Mouse (Mus musculus): Measurements from ENCODE around the gene Abracl. TPM values are rescaled to one million over a fixed set of nuclear protein-coding genes. Genes with fewer than 3 reads are reported as not detected.

Gene Abracl
- polyA plus RNA-seq, 1 experiment from 2014 or later, result 186 TPM

DNA sequence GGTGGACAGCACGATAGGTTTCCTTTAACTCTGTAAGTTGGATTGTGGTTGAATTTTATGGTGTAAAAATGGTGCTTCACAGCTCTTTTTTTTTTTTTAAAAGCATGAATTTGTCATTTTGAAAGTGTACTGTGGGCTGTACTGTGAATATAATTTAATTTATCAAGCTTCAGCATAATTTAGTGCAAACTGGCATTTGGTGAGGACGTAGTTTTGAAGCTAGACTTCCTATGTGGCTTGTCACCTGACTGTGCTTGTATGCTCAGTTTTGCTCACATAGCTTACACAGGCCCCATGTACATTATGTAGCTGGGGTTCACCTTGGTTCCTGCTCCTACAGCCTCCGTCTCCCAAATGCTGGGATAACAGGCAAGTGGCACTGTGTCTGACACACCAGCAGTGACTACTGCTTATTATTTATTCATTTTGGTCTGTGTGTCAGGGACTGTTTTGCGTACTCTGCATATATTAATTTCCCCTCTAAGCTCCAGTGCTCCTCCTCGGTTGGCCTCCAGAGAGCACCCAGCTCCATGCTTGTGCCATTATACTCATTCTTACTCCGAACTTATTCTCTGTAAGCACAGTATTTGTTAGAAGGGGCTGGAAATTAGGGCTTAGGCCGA lies 41.6 kb upstream of the Abracl start:
- H3K9ac ChIP-seq (replicated peaks; ENCODE audit: low read depth, low read length), result no peak overlapping the region
- no peak for ATAC-seq (ENCODE audit: insufficient number of reproducible peaks, insufficient read depth, low FRiP score, low read depth)
- peaks cover 15% of the 10 kb centered on the region for H3K4me1 ChIP-seq (ENCODE audit: control insufficient read depth, insufficient read depth, low read length)
- no peak overlapping the region for H3K27ac ChIP-seq (ENCODE audit: low read length)
- no peak overlapping the region for H3K4me3 ChIP-seq (ENCODE audit: low read depth, low read length)
- 89% methylated on average over 7 of the region's 7 CpGs for WGBS
- no peak overlapping the region for H3K4me2 ChIP-seq (replicated peaks; ENCODE audit: low read depth, low read length)
- no peaks in the 10 kb centered on the region for H3K36me3 ChIP-seq (ENCODE audit: control insufficient read depth, insufficient read depth, low read length)
- no peaks in the 10 kb centered on the region for H3K27me3 ChIP-seq (ENCODE audit: control insufficient read depth, insufficient read depth, low read length)
- no peaks in the 10 kb centered on the region for H3K9me3 ChIP-seq (ENCODE audit: control insufficient read depth, low read depth, low read length)

DNA sequence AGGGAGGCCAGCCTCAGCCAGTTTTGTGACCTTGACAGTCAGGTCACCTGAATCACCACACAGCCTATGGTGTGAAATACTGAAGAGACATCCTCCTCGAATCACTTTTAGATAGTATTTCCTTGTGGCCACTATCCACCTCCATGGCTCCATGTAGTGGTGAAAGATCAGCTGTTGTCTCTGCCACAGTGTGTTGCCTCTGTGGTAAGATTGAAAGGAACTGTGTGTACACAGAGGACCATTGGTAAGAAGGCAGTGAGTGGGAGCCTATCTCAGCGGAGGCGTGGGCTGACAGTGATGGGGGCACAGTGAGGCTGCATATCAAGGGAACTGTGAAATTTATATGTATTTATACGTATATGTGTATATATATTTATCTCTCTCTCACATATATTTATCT lies 38.4 kb upstream of the Abracl start:
- Histone ChIP-seq H3K36me3 (ENCODE audit: control insufficient read depth, insufficient read depth, low read length) (no peaks in the 10 kb centered on the region), H3K4me3 (ENCODE audit: low read depth, low read length) (no peak overlapping the region), H3K4me2 (replicated peaks; ENCODE audit: low read depth, low read length) (no peak overlapping the region), H3K9me3 (ENCODE audit: control insufficient read depth, low read depth, low read length) (no peaks in the 10 kb centered on the region), H3K27ac (ENCODE audit: low read length) (no peak overlapping the region), H3K27me3 (ENCODE audit: control insufficient read depth, insufficient read depth, low read length) (no peaks in the 10 kb centered on the region), H3K9ac (replicated peaks; ENCODE audit: low read depth, low read length) (no peak overlapping the region), H3K4me1 (ENCODE audit: control insufficient read depth, insufficient read depth, low read length) (peaks cover 15% of the 10 kb centered on the region; the same call in 1 of the 2 replicates)
- WGBS, result 93% methylated on average over 4 of the region's 4 CpGs
- ATAC-seq (ENCODE audit: insufficient number of reproducible peaks, insufficient read depth, low FRiP score, low read depth), result no peak

DNA sequence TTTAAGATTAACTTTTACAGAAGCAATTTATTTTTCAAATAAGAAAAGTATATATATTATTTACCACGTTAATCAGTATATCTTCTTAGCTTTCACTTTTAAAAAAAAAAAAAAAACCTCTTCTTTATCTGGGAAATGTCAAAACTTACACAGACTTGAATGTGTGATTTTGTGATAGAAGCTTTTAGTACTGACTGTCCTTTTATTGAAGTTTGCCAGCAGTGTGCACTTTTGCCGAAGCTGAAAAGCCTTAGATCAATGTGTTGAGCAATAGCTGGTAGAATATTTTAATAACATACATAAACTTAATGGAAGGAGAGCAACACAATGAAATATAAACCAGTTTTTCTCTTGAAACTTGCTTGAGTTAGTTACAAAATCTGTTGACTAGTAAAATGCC lies 37.7 kb upstream of the Abracl start:
- Histone ChIP-seq H3K27ac (ENCODE audit: low read length) (no peak overlapping the region), H3K27me3 (ENCODE audit: control insufficient read depth, insufficient read depth, low read length) (no peaks in the 10 kb centered on the region), H3K9ac (replicated peaks; ENCODE audit: low read depth, low read length) (no peak overlapping the region), H3K4me2 (replicated peaks; ENCODE audit: low read depth, low read length) (no peak overlapping the region), H3K4me3 (ENCODE audit: low read depth, low read length) (no peak overlapping the region), H3K36me3 (ENCODE audit: control insufficient read depth, insufficient read depth, low read length) (no peaks in the 10 kb centered on the region), H3K9me3 (ENCODE audit: control insufficient read depth, low read depth, low read length) (no peaks in the 10 kb centered on the region), H3K4me1 (ENCODE audit: control insufficient read depth, insufficient read depth, low read length) (peaks cover 15% of the 10 kb centered on the region; the same call in 1 of the 2 replicates)
- no peak for ATAC-seq (ENCODE audit: insufficient number of reproducible peaks, insufficient read depth, low FRiP score, low read depth)
- WGBS, result 70% methylated on average over 2 of the region's 2 CpGs

DNA sequence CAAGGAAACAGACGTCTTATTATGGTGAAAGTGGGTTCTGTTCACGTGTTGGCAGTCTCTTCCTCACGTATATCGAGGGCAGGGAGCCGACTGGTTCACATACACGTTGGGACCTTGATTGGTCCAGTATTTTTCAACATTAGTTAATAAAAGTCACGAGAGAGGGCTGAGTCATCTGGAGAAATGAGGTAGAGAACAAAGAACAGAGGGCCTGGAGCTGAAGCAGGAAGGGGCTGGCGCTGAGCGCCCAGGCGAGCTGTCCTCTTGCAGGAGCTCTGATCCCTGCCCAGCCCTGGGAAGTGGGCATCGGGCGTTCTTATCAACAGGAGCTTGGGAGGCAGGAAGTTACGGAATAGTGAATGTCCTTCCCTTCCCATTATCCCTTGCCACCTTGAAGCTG lies 36.7 kb upstream of the Abracl start:
- no peak overlapping the region for H3K27ac ChIP-seq (ENCODE audit: low read length)
- no peaks in the 10 kb centered on the region for H3K27me3 ChIP-seq (ENCODE audit: control insufficient read depth, insufficient read depth, low read length)
- WGBS, result 80% methylated on average over 13 of the region's 13 CpGs
- H3K4me3 ChIP-seq (ENCODE audit: low read depth, low read length), result no peak overlapping the region
- no peak overlapping the region for H3K9ac ChIP-seq (replicated peaks; ENCODE audit: low read depth, low read length)
- H3K9me3 ChIP-seq (ENCODE audit: control insufficient read depth, low read depth, low read length), result no peaks in the 10 kb centered on the region
- H3K36me3 ChIP-seq (ENCODE audit: control insufficient read depth, insufficient read depth, low read length), result no peaks in the 10 kb centered on the region
- ATAC-seq (ENCODE audit: insufficient number of reproducible peaks, insufficient read depth, low FRiP score, low read depth), result no peak
- H3K4me2 ChIP-seq (replicated peaks; ENCODE audit: low read depth, low read length), result no peak overlapping the region
- H3K4me1 ChIP-seq (ENCODE audit: control insufficient read depth, insufficient read depth, low read length), result peaks cover 15% of the 10 kb centered on the region; the same call in 1 of the 2 replicates

DNA sequence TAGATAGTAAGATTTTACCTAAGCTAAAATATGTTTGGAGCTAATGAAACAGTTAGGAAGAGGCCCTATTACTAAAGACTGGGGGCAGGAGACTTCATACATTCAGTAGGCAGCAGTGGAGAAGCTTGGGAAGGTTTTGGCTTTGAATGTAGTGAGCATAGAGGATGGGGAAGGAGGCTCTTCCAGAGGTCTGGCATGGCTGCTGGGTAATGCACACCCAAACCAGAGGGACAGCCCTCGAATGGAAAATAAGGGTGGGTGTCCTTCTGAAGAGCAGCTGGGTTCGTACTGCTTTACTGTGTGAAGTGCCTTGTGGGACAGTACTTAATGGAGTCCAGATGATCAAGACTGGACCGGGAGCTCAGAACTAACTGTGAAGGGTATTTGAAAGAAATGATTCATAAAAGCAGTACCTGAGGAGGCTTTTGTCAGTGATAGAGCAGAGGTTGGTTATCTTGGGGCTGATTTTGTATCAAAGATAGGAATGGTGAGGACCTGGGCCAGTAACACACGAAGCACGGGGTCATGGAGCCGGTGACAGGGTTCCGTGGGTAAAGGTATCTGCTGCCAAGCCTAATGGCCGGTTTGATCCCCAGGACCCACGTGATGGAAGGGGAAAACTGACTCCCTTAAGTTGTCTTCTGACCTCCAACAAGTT lies 35.7 kb upstream of the Abracl start:
- 87% methylated on average over 9 of the region's 9 CpGs for WGBS
- Histone ChIP-seq H3K9ac (replicated peaks; ENCODE audit: low read depth, low read length) (no peak overlapping the region), H3K4me2 (replicated peaks; ENCODE audit: low read depth, low read length) (no peak overlapping the region), H3K36me3 (ENCODE audit: control insufficient read depth, insufficient read depth, low read length) (no peaks in the 10 kb centered on the region), H3K4me1 (ENCODE audit: control insufficient read depth, insufficient read depth, low read length) (peaks cover 15% of the 10 kb centered on the region; the same call in 1 of the 2 replicates), H3K9me3 (ENCODE audit: control insufficient read depth, low read depth, low read length) (no peaks in the 10 kb centered on the region), H3K4me3 (ENCODE audit: low read depth, low read length) (no peak overlapping the region), H3K27me3 (ENCODE audit: control insufficient read depth, insufficient read depth, low read length) (no peaks in the 10 kb centered on the region), H3K27ac (ENCODE audit: low read length) (no peak overlapping the region)
- ATAC-seq (ENCODE audit: insufficient number of reproducible peaks, insufficient read depth, low FRiP score, low read depth), result no peak

DNA sequence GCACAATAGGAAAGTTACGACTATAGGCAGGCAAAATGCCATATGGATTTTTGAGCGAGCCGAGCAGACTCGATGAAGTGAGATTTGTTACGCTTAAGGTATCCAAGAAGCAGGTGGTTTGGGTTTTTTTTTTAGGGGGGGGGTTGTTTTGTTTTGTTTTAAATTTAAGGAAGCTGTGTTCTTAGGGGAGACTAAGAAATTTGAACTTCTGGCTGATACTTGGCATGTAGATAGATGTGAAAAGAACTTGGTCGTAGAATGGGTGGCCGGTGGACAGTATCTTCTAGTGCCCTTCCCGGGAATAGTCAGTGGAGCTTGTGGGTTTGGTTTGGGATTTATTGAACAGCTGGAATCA lies 33.3 kb upstream of the Abracl start:
- Histone ChIP-seq H3K9ac (replicated peaks; ENCODE audit: low read depth, low read length) (peak overlapping the region; percentile 92), H3K4me1 (ENCODE audit: control insufficient read depth, insufficient read depth, low read length) (peaks cover 15% of the 10 kb centered on the region; the same call in 1 of the 2 replicates), H3K27me3 (ENCODE audit: control insufficient read depth, insufficient read depth, low read length) (no peaks in the 10 kb centered on the region), H3K36me3 (ENCODE audit: control insufficient read depth, insufficient read depth, low read length) (no peaks in the 10 kb centered on the region), H3K27ac (ENCODE audit: low read length) (peak overlapping the region; percentile 89; the same call in 1 of the 2 replicates), H3K4me2 (replicated peaks; ENCODE audit: low read depth, low read length) (peak overlapping the region; percentile 54), H3K9me3 (ENCODE audit: control insufficient read depth, low read depth, low read length) (no peaks in the 10 kb centered on the region), H3K4me3 (ENCODE audit: low read depth, low read length) (peak overlapping the region; percentile 98)
- under 1% methylated on average over 8 of the region's 8 CpGs for WGBS
- ATAC-seq (ENCODE audit: insufficient number of reproducible peaks, insufficient read depth, low FRiP score, low read depth), result no peak

DNA sequence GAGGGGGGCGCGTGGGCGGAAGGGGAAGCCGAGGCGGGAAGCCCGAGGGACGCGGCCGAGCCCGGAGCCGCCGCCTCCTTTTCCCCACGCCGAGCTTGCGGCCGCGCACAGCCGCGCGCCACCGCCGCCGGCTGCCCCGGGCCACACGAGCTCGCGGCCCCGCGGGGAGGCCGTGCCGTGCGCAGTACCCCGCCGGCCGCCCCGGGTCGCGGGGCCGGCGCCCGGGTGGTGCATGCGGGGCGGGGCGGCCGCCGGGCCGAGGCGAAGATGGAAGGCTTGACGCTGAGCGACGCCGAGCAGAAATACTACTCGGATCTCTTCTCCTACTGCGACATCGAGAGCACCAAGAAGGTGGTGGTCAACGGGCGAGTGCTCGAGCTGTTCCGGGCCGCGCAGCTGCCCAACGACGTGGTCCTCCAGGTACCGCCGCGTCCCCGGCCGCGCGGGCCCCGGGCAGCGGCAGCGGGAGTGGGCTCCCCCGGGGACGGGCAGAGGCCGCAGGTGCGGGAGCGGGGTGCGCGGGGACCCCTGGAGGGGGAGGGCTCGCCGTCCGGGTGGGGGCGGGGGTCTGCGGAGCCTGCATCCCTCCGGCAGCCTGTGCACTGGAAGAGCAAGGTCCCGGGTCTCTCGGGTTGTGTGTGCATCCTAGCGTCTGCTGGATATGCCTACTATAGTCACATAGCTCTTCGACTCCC lies 32.8 kb upstream of the Abracl start, which contains the start of gene Reps1:
Gene Reps1, plus strand, starts transcription at position 166 of the 695 bp plus-strand sequence.
- Histone ChIP-seq H3K4me1 (ENCODE audit: control insufficient read depth, insufficient read depth, low read length) (peaks cover 15% of the 10 kb centered on the region; the same call in 1 of the 2 replicates), H3K27ac (ENCODE audit: low read length) (peak within 1 kb of the TSS; percentile 89), H3K27me3 (ENCODE audit: control insufficient read depth, insufficient read depth, low read length) (no peaks in the 10 kb centered on the region), H3K9me3 (ENCODE audit: control insufficient read depth, low read depth, low read length) (no peaks in the 10 kb centered on the region), H3K4me2 (replicated peaks; ENCODE audit: low read depth, low read length) (peak within 1 kb of the TSS; percentile 56), H3K4me3 (ENCODE audit: low read depth, low read length) (peak within 1 kb of the TSS; percentile 98), H3K9ac (replicated peaks; ENCODE audit: low read depth, low read length) (peak within 1 kb of the TSS; percentile 92), H3K36me3 (ENCODE audit: control insufficient read depth, insufficient read depth, low read length) (no peaks in the 10 kb centered on the region)
- ATAC-seq (ENCODE audit: insufficient number of reproducible peaks, insufficient read depth, low FRiP score, low read depth), result peak; percentile 78
- WGBS, result under 1% methylated on average over 66 of the region's 90 CpGs

DNA sequence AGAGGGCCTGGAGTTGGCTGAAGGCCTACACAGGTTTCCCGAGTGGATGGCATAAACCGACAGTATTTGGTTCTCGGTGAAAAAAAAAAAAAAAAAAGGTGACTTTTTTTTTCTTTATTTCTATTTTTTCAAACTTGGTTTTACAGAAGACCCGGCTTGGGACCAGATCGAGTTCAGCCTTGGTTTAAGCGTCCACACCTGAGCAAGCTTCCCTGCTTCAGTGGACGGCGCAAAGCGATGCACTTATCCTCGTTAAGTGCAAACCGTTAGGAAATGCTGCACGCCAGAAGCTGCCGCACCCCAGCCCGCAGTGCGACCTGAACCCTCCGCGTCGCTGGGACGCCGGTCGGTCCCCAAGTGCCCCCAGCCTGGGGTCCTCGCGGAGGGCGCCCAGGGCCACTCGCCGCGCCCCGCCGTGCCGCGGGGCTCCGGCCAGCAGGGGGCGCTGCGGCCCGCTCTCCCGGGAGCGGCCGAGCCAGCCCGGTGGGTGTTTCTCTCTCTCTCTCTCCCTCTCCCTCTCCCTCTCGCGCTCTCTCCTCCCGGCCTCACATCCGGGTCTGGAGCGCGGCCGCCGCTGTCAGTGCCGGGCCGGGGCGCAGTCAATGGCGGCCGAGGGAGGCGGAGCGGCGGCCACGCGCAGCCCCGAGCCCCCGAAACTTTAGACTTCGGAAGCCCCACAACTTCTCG lies 32.1 kb upstream of the Abracl start:
- no peaks in the 10 kb centered on the region for H3K9me3 ChIP-seq (ENCODE audit: control insufficient read depth, low read depth, low read length)
- peak overlapping the region; percentile 98 for H3K4me3 ChIP-seq (ENCODE audit: low read depth, low read length)
- peak overlapping the region; percentile 89 for H3K27ac ChIP-seq (ENCODE audit: low read length)
- H3K27me3 ChIP-seq (ENCODE audit: control insufficient read depth, insufficient read depth, low read length), result no peaks in the 10 kb centered on the region
- WGBS, result 3% methylated on average over 57 of the region's 61 CpGs
- H3K36me3 ChIP-seq (ENCODE audit: control insufficient read depth, insufficient read depth, low read length), result no peaks in the 10 kb centered on the region
- H3K4me1 ChIP-seq (ENCODE audit: control insufficient read depth, insufficient read depth, low read length), result peaks cover 15% of the 10 kb centered on the region; the same call in 1 of the 2 replicates
- H3K9ac ChIP-seq (replicated peaks; ENCODE audit: low read depth, low read length), result peak overlapping the region; percentile 92
- peak; percentile 98 for ATAC-seq (ENCODE audit: insufficient number of reproducible peaks, insufficient read depth, low FRiP score, low read depth)
- H3K4me2 ChIP-seq (replicated peaks; ENCODE audit: low read depth, low read length), result peak overlapping the region; percentile 56
